Mouse (Mus musculus): Measurements from ENCODE around the gene Rho. TPM values are rescaled to one million over a fixed set of nuclear protein-coding genes. Genes with fewer than 3 reads are reported as not detected.
A peak's percentile ranks its signal among the peaks of the same experiment; 100 is the strongest.

Gene Rho
- polyA plus RNA-seq, 1 experiment from 2014 or later, result 0.15 TPM

DNA sequence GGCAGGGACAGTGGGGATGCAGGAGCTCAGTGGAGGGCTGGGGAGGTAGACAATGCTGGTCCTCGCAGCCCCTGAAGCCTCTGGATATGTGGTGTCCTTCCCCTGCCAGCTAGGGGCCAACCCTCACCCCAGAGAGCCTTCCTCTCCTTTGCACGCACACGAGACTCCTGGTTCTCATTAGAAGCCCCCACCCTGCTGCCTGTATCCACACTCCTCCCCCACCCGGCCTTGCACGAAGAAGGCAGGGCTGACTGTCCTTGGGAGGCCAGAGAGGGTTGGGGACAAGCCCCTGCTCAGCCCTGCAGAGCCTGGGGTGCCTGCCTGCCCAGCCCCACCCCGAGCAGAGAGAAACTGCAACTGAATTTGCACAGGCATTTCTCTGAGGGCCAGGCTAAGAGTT, 26.1 kb downstream of the Rho start:
- Histone ChIP-seq H3K9me3 (no peaks in the 10 kb centered on the region), H3K4me1 (peaks cover 33% of the 10 kb centered on the region), H3K9ac (no peak overlapping the region), H3K36me3 (no peaks in the 10 kb centered on the region; the same call in 1 of the 2 replicates), H3K4me2 (no peak overlapping the region), H3K27me3 (replicated peaks) (no peaks in the 10 kb centered on the region), H3K4me3 (replicated peaks) (no peak overlapping the region), H3K27ac (peak overlapping the region; percentile 79)
- WGBS, result 63% methylated on average over 6 of the region's 6 CpGs
- ATAC-seq (ENCODE audit: insufficient read depth, low FRiP score, low read depth), result no peak; the same call in 1 of the 2 replicates

DNA sequence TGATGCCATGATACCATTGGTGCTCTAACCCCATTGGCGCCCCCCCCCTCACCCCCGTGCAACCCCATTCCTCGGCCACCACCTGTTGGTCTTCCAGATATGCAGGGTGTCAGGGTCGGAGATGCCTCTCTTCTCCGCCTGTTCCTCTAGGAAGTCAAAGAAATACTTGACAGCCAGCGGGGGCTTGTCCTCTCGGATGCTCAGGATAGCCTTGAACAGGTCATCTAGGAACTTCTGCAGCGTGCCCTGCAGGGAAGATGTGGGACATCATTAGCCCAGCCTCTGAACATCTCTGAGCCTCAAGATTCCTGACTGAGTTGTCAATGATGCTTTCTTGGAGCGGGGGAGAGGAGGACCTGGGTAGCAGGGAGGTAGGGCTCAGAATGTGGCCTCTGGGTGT, 26.9 kb downstream of the Rho start:
- H3K4me1 ChIP-seq, result peaks cover 33% of the 10 kb centered on the region
- no peaks in the 10 kb centered on the region; the same call in 1 of the 2 replicates for H3K36me3 ChIP-seq
- WGBS, result 91% methylated on average over 9 of the region's 9 CpGs
- ATAC-seq (ENCODE audit: insufficient read depth, low FRiP score, low read depth), result no peak
- H3K27me3 ChIP-seq (replicated peaks), result no peaks in the 10 kb centered on the region
- H3K9ac ChIP-seq, result no peak overlapping the region
- H3K4me3 ChIP-seq (replicated peaks), result no peak overlapping the region
- H3K27ac ChIP-seq, result peak overlapping the region; percentile 49
- no peaks in the 10 kb centered on the region for H3K9me3 ChIP-seq
- no peak overlapping the region for H3K4me2 ChIP-seq

DNA sequence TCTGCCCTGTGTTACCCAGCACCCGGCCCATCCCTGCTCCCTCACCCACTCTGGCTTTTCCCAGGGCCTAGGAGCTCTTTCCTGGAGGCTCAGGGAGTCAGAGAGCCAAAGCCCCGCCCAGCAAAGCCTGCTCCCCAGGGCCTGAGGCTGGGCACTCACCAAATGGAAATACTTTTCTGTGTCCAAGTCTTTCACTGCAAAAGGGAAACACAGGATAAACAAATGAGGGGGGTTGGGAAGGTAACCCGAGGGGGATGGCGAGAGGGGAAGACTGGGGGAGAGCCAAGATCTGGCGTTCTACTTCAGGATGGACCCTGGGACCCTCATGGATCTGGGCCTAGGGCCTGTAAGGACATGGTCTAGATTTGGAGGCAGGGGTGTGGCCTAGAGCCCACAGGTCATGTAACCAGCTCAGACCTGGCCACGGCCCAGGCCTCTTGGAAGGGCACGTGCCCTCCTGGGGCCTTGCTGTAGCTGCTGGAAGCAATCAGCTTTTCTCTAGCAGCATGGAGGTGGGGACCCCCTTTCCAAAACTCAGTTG, 27.7 kb downstream of the Rho start:
- no peak overlapping the region for H3K4me3 ChIP-seq (replicated peaks)
- peaks cover 2% of the 10 kb centered on the region; the same call in 1 of the 2 replicates for H3K36me3 ChIP-seq
- no peaks in the 10 kb centered on the region for H3K27me3 ChIP-seq (replicated peaks)
- ATAC-seq (ENCODE audit: insufficient read depth, low FRiP score, low read depth), result no peak
- H3K4me1 ChIP-seq, result peaks cover 33% of the 10 kb centered on the region
- no peak overlapping the region for H3K9ac ChIP-seq
- 54% methylated on average over 7 of the region's 7 CpGs for WGBS
- H3K9me3 ChIP-seq, result no peaks in the 10 kb centered on the region
- no peak overlapping the region for H3K4me2 ChIP-seq
- H3K27ac ChIP-seq, result peak overlapping the region; percentile 49

DNA sequence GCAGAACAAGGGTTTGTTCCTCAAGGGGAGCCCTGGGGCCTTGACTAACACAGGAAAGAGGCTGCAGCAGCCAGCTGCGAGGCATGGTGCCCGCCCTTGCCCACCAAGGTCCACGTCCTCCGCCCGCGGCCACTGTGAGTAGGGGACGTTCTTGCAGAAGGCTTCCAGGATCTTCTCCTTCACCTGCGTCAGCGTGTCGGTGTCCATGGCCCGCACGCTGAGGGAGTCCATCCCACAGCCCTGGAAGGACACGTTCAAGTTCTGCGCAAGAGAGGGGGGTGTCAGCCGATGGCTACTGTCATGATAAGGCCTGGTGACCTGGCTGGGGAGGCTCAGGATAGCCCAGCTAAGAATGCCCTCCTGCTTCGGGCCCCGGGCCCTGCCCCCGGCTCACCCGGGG, 28.8 kb downstream of the Rho start:
- H3K4me2 ChIP-seq, result no peak overlapping the region
- no peaks in the 10 kb centered on the region for H3K9me3 ChIP-seq
- no peak overlapping the region for H3K27ac ChIP-seq
- H3K4me3 ChIP-seq (replicated peaks), result no peak overlapping the region
- peaks cover 3% of the 10 kb centered on the region; the same call in 1 of the 2 replicates for H3K36me3 ChIP-seq
- WGBS, result 92% methylated on average over 19 of the region's 19 CpGs
- no peak overlapping the region for H3K9ac ChIP-seq
- peaks cover 33% of the 10 kb centered on the region for H3K4me1 ChIP-seq
- ATAC-seq (ENCODE audit: insufficient read depth, low FRiP score, low read depth), result no peak
- no peaks in the 10 kb centered on the region for H3K27me3 ChIP-seq (replicated peaks)

DNA sequence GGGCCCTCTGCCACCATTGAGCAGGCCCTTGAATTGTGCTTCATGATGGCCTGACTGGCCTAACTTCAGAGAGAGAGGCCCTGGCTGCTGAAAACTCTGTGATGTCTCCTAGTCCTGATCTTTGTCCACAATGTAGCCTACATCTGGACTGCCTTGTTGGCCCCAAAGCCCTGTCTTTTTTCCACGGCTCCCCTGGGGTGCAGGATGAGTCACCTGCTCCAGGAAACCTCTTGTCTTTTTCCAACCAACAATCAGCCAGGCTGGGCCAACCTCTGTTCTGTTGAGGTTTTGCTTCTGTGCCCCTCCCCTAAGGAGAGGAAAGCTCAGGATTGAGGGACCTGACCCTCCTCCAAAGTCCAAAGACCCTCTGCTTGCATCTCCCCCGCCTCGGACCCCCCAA, 30.2 kb downstream of the Rho start:
- peaks cover 29% of the 10 kb centered on the region for H3K4me1 ChIP-seq
- no peak overlapping the region for H3K9ac ChIP-seq
- no peak overlapping the region for H3K4me2 ChIP-seq
- no peak overlapping the region for H3K4me3 ChIP-seq (replicated peaks)
- no peak overlapping the region for H3K27ac ChIP-seq
- WGBS, result 87% methylated on average over 3 of the region's 3 CpGs
- H3K9me3 ChIP-seq, result no peaks in the 10 kb centered on the region
- H3K27me3 ChIP-seq (replicated peaks), result no peaks in the 10 kb centered on the region
- no peak for ATAC-seq (ENCODE audit: insufficient read depth, low FRiP score, low read depth)
- peaks cover 5% of the 10 kb centered on the region; the same call in 1 of the 2 replicates for H3K36me3 ChIP-seq

DNA sequence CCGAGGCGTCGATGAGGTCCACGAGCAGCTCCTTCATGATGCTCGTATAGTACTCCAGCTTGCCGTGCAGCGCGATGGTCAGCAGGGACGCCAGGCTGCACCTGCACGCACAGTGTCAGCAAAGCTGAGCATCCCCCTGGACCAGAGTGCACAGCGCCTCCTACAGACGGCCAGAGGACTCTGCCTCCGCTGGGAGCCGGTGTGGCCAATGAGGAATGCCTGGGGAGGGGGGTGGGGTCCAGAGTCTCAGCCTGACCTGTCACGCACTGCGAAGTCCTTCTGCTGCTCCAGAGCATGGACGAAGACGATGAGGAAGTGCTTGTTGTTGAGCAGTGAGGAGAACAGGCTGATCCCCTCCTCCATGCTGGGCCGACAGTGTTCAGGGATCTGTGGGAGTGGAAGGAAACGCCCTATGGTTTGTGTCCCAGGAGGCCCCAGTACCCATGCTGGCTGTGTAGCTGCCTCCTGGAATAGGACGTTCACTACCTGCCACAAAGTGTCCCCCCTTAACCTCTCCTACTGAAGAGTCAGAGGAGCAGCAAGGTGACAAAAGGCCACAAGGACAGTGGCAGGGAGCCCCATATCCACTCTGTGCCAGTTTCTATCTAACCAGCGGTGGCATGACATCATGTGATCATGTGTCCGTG, 31.0 kb downstream of the Rho start:
- H3K36me3 ChIP-seq, result peaks cover 5% of the 10 kb centered on the region
- H3K27me3 ChIP-seq (replicated peaks), result no peaks in the 10 kb centered on the region
- H3K4me1 ChIP-seq, result peaks cover 20% of the 10 kb centered on the region
- no peak for ATAC-seq (ENCODE audit: insufficient read depth, low FRiP score, low read depth)
- no peak overlapping the region for H3K4me3 ChIP-seq (replicated peaks)
- no peaks in the 10 kb centered on the region for H3K9me3 ChIP-seq
- WGBS, result 52% methylated on average over 23 of the region's 23 CpGs
- H3K4me2 ChIP-seq, result no peak overlapping the region
- H3K9ac ChIP-seq, result no peak overlapping the region
- no peak overlapping the region for H3K27ac ChIP-seq

DNA sequence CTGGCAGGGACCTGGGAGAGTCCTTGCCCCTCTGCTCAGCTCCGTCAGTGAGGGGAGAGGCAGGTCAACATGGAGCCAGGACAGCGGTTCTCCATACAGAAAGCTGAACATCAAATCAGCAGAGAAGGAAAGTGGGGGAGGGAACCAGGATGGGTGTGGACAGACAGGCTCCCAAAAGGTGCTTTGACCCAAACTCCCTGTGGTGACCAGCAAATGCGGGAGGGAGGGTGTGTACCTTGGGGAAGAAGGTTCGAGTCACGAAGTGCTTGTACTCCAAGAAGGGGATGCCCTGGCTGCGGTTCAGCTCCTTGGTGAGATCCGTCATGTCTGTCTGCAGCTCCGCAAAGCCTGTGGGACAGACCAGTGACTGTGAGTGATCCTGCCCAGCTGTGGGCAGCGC, 32.1 kb downstream of the Rho start:
- H3K9ac ChIP-seq, result no peak overlapping the region
- H3K27me3 ChIP-seq (replicated peaks), result no peaks in the 10 kb centered on the region
- peaks cover 11% of the 10 kb centered on the region for H3K4me1 ChIP-seq
- no peak overlapping the region for H3K27ac ChIP-seq
- H3K4me2 ChIP-seq, result no peak overlapping the region
- ATAC-seq (ENCODE audit: insufficient read depth, low FRiP score, low read depth), result no peak
- no peak overlapping the region for H3K4me3 ChIP-seq (replicated peaks)
- peaks cover 5% of the 10 kb centered on the region for H3K36me3 ChIP-seq
- no peaks in the 10 kb centered on the region for H3K9me3 ChIP-seq
- WGBS, result 76% methylated on average over 9 of the region's 9 CpGs

DNA sequence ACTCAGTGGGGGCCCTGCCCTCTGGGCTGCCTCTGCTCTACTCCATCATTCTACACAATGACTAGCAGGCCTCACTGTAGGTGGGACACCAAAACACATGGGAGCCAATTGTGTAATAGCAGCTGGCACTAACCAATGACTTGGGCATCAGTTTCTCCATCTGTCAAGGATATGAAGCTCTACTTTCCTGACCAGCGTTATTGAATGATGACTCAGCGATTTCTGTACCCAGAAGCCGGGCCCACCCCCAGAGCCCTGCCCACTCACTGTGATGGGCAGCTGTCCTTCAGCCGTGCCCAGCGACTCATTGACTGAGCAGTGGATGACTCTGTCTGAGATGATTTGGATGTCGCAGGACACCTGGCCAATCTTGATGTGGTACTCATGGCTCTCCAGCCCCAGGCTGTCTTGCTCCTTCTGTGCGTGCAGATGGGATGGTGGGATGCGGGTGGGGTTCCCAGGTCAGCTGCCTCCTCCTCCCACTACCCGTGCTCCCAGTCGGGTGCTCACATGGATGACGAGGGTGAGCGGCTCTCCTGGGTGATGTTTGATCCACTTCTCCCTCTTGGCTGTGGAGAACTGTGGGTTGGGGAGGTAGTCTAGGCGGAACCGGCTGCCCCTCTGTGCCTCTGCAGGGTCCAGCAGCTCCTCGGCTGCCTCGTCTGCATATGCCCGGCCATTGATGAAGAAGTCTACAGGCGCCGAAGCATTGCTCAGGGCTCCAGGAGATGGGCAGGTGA, 34.8 kb downstream of the Rho start:
- H3K9ac ChIP-seq, result no peak overlapping the region
- peaks cover 2% of the 10 kb centered on the region; the same call in 1 of the 2 replicates for H3K4me1 ChIP-seq
- peaks cover 8% of the 10 kb centered on the region; the same call in 1 of the 2 replicates for H3K36me3 ChIP-seq
- no peaks in the 10 kb centered on the region for H3K9me3 ChIP-seq
- H3K27me3 ChIP-seq (replicated peaks), result no peaks in the 10 kb centered on the region
- no peak overlapping the region for H3K4me3 ChIP-seq (replicated peaks)
- ATAC-seq (ENCODE audit: insufficient read depth, low FRiP score, low read depth), result no peak
- H3K4me2 ChIP-seq, result no peak overlapping the region
- no peak overlapping the region for H3K27ac ChIP-seq
- WGBS, result 92% methylated on average over 19 of the region's 19 CpGs

DNA sequence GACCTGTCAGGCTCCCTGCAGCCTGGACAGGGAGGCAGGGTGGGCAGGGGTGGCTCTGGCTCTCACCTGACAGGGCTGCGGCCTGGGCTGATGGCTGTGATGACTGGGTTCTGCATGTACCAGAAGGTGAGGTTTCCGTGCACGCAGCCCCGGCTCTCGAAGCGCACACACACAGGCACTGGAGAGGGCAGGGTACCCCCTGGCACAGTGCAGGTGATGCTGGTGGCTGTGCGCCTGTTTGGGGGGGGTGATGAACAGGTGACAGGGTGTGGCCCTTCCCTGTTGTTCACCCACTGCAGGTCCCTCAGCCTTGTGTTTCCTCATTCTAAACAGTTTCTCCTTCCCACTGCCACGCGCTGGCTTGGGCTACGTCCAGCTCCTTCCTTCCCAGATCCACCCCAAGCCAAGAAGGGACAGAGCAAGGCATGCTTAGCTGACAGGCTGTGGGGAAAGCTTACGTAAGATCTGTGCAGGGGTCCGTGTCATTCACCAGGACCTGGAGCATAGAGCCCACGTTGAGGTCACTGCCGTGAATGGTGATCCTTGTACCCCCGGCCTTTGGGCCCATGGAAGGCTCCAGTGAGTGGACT, 35.8 kb downstream of the Rho start:
- H3K4me3 ChIP-seq (replicated peaks), result no peak overlapping the region
- no peak overlapping the region for H3K27ac ChIP-seq
- no peak for ATAC-seq (ENCODE audit: insufficient read depth, low FRiP score, low read depth)
- 92% methylated on average over 15 of the region's 15 CpGs for WGBS
- no peaks in the 10 kb centered on the region for H3K27me3 ChIP-seq (replicated peaks)
- H3K9me3 ChIP-seq, result no peaks in the 10 kb centered on the region
- H3K9ac ChIP-seq, result no peak overlapping the region
- H3K36me3 ChIP-seq, result peaks cover 8% of the 10 kb centered on the region; the same call in 1 of the 2 replicates
- no peak overlapping the region for H3K4me2 ChIP-seq
- H3K4me1 ChIP-seq, result peaks cover 12% of the 10 kb centered on the region

DNA sequence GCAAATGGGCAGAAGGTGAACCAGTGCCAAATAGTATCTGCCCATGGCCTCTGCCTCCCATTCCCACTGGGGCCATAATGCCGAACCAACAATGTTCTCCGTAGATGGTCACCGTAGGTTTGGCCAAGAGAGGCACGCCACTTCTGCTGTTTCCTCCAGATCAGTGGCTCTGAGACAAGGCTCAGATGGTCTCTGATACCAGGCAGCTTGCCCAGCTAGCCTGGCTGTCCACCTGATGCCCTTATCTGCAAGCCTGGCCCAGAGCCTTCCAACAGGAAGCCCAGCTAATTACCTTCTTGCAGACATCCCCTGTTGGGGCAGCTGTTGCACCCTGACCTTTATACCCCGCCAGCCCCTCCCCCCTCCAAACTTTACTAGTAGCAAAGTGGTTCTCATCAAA, 36.5 kb downstream of the Rho start:
- ATAC-seq (ENCODE audit: insufficient read depth, low FRiP score, low read depth), result no peak
- Histone ChIP-seq H3K36me3 (peaks cover 8% of the 10 kb centered on the region; the same call in 1 of the 2 replicates), H3K9ac (no peak overlapping the region), H3K4me1 (peaks cover 17% of the 10 kb centered on the region), H3K9me3 (no peaks in the 10 kb centered on the region), H3K27ac (no peak overlapping the region), H3K27me3 (replicated peaks) (no peaks in the 10 kb centered on the region), H3K4me3 (replicated peaks) (no peak overlapping the region), H3K4me2 (no peak overlapping the region)
- WGBS, result 71% methylated on average over 5 of the region's 5 CpGs

DNA sequence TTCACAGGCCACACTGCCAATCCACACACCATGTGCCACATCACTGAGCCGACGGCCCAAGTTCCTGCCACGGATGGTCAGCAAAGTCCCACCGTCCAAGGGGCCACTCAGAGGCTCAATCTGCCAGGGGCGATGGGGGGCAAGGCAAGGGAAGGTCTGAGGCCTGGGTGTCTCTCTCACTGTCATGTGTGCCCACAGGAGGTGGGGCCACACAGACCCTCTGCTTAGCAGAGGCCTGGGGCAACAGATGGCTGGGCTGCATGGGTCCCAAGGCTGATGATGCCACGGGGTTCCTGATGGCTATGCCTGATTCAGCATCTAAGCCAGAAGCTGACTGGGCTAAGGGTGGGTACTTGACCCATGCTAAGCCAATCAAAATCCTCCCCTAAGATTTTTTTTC, 37.2 kb downstream of the Rho start:
- no peak overlapping the region for H3K4me3 ChIP-seq (replicated peaks)
- no peak overlapping the region for H3K27ac ChIP-seq
- no peaks in the 10 kb centered on the region for H3K9me3 ChIP-seq
- peaks cover 17% of the 10 kb centered on the region for H3K4me1 ChIP-seq
- WGBS, result 80% methylated on average over 6 of the region's 6 CpGs
- H3K36me3 ChIP-seq, result peaks cover 8% of the 10 kb centered on the region; the same call in 1 of the 2 replicates
- no peak overlapping the region for H3K9ac ChIP-seq
- no peaks in the 10 kb centered on the region for H3K27me3 ChIP-seq (replicated peaks)
- H3K4me2 ChIP-seq, result no peak overlapping the region
- no peak for ATAC-seq (ENCODE audit: insufficient read depth, low FRiP score, low read depth)

DNA sequence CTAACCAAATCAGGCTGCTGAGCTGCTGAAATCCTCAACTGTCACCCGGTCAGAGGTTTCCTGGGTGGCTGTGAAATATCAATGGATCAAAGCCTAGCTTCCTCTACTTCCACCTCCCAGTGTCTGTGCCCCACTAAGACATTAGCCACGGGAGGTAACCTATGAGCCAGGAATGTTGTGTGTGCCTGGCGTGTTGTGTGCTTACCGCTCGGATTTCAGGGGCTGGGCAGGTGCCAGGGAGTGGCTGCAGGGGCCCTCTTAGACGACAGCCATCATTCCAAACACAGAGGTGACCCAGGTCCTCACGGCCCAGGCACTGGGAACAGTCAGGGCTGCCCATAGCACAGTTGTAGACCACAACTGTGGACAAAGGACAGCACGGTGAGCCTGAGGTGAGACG, 37.6 kb downstream of the Rho start:
- no peak overlapping the region for H3K27ac ChIP-seq
- H3K27me3 ChIP-seq (replicated peaks), result no peaks in the 10 kb centered on the region
- peaks cover 7% of the 10 kb centered on the region; the same call in 1 of the 2 replicates for H3K36me3 ChIP-seq
- no peak overlapping the region for H3K4me3 ChIP-seq (replicated peaks)
- no peak overlapping the region for H3K4me2 ChIP-seq
- ATAC-seq (ENCODE audit: insufficient read depth, low FRiP score, low read depth), result no peak
- no peak overlapping the region for H3K9ac ChIP-seq
- peaks cover 17% of the 10 kb centered on the region for H3K4me1 ChIP-seq
- no peaks in the 10 kb centered on the region for H3K9me3 ChIP-seq
- WGBS, result 69% methylated on average over 9 of the region's 9 CpGs

Measured in stomach, embryonic 15.5 days (tissue).